20 mouse cellular contexts compared by ENCODE assay signal in the genomic region with DNA sequence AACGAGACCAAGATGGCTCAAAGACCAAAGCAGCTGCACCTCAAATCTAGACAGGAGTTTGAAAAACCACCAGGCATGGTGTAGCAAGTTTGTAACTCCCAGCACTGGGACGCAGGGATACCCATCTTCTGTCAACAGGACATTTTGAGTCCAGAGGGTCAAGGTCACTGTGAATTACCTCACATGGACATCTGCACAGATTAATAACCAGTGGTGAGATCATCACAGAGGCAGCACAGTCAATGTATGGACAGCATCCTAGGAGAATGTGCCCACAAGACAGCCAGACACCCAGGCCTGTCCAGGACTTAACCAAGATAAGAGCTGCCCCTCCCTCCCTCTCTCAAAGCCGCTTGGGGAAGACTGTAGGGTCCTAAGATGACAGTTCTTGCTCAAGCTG. TPM values are rescaled to one million over a fixed set of nuclear protein-coding genes. Genes with fewer than 3 reads are reported as not detected.
"Had no signal": no experiment of that assay in that cellular context is flagged by ENCODE, and none has a peak within 500 bp of the region (broad histone marks: within the 10 kb centered on the region; RNA-seq: fewer than 3 reads in every experiment).

No protein-coding gene starts in this region.

- H3K9ac ChIP-seq: lung, embryonic 14.5 days; midbrain, embryonic 12.5 days; neural tube, embryonic 12.5 days had no signal

- ATAC-seq: midbrain, embryonic 16.5 days had no signal

- DNase-seq: lung, adult 18-20 months; lung, embryonic 14.5 days; lung, postnatal 10 days; lung, postnatal 4 days; midbrain, embryonic 14.5 days; retina, postnatal 1 day; right cerebral cortex, adult 18-20 months; right cerebral cortex, postnatal 25 days; right cerebral cortex, postnatal 4 days; spleen, adult 18-20 months; thymus, adult 18-20 months; thymus, postnatal 14 days; thymus, postnatal 36 days had no signal

- H3K4me2 ChIP-seq: lung, embryonic 14.5 days; midbrain, embryonic 12.5 days; neural tube, embryonic 12.5 days had no signal

- H3K36me3 ChIP-seq: midbrain, embryonic 12.5 days had no signal

- H3K9me3 ChIP-seq: midbrain, embryonic 10.5 days; midbrain, embryonic 12.5 days; neural tube, embryonic 12.5 days had no signal

- H3K27ac ChIP-seq: midbrain, embryonic 10.5 days; midbrain, embryonic 12.5 days; neural tube, embryonic 12.5 days had no signal

- H3K4me3 ChIP-seq: midbrain, embryonic 10.5 days; midbrain, embryonic 12.5 days; myocyte; neural tube, embryonic 12.5 days had no signal

RNA-seq across cellular contexts. Expression of a gene that starts 30.6 kb away (rescaled TPM):
- total RNA-seq: megakaryocyte, adult 5-6 weeks had no signal
- polyA plus RNA-seq: stomach, embryonic 14.5 days had no signal
